Mouse (Mus musculus) left cerebral cortex, postnatal 25 days (tissue): ENCODE results near the gene Sirt7. TPM values are rescaled to one million over a fixed set of nuclear protein-coding genes. Genes with fewer than 3 reads are reported as not detected.

Source experiments
- DNase-seq, 2 experiments: peaks; one replicate each; pipeline ENCODE4 v3.0.0; 2022; ENCODE audit warnings: low spot score in 2 of 2, mixed read lengths in 1 of 2
- intact Hi-C: fragments of 180-260 bp; cut with DNase I; formaldehyde crosslinking; loops from one replicate; pipeline ENCODE4 v1.15.1; 2025
- total RNA-seq, 2 experiments: library from RNA; stranded (reverse); gene quantifications; 2 replicates each; pipeline ENCODE4 v1.2.3; 2021

The Sirt7 gene
- total RNA-seq, 2 experiments from 2014 or later, result 37.8 TPM

- DNase-seq, result peak; percentile 54 to 62
- intact Hi-C loops, result loop anchor here (2.0 kb wide), 1 partner anchor 89 kb away; the partner anchor contains the start of genes Cenpx and Lrrc45
These were observed 920 bp downstream of the Sirt7 start for GRCm38 (mm10) chr11:120623961-120624679.

- intact Hi-C loops, result no loop called here
- no peak for DNase-seq
These were observed 2.2 kb downstream of the Sirt7 start for GRCm38 (mm10) chr11:120622805-120623204.

GRCm38 (mm10) chr11:120620195-120620594, 4.8 kb downstream of the Sirt7 start:
- intact Hi-C loops, result no loop called here
- no peak for DNase-seq

GRCm38 (mm10) chr11:120618619-120619535, 6.2 kb downstream of the Sirt7 start:
- no peak for DNase-seq
- intact Hi-C loops, result loop anchor here (5.0 kb wide), 1 partner anchor 158 kb away; no protein-coding TSS in a partner anchor

- intact Hi-C loops, result loop anchor here (5.0 kb wide), 1 partner anchor 160 kb away; no protein-coding TSS in a partner anchor
- DNase-seq, result peak; percentile 90 to 94
These were observed 7.4 kb downstream of the Sirt7 start, which contains the start of gene Pcyt2 for GRCm38 (mm10) chr11:120617519-120618112. Gene Pcyt2 (minus strand): TSS chr11:120617936.

- intact Hi-C loops, result loop anchor here (5.0 kb wide), 1 partner anchor 161 kb away; no protein-coding TSS in a partner anchor
- no peak for DNase-seq
These were observed 8.3 kb downstream of the Sirt7 start for GRCm38 (mm10) chr11:120616617-120617294.

GRCm38 (mm10) chr11:120615606-120616203, 9.3 kb downstream of the Sirt7 start:
- intact Hi-C loops, result loop anchor here (5.0 kb wide), 1 partner anchor 162 kb away; no protein-coding TSS in a partner anchor
- DNase-seq, result no peak

- no peak for DNase-seq
- intact Hi-C loops, result loop anchor here (5.0 kb wide), 1 partner anchor 162 kb away; no protein-coding TSS in a partner anchor
These were observed 9.9 kb downstream of the Sirt7 start for GRCm38 (mm10) chr11:120615167-120615566.

GRCm38 (mm10) chr11:120613976-120614375, 11.1 kb downstream of the Sirt7 start:
- intact Hi-C loops, result loop anchor here (2.0 kb wide), 1 partner anchor 125 kb away; no protein-coding TSS in a partner anchor
- no peak for DNase-seq

- no peak for DNase-seq
- intact Hi-C loops, result loop anchor here (2.0 kb wide), 1 partner anchor 125 kb away; no protein-coding TSS in a partner anchor
These were observed 11.5 kb downstream of the Sirt7 start for GRCm38 (mm10) chr11:120613481-120613972.

GRCm38 (mm10) chr11:120612763-120613162, 12.3 kb downstream of the Sirt7 start:
- DNase-seq, result peak; percentile 54 to 55
- intact Hi-C loops, result loop anchor here (2.0 kb wide), 1 partner anchor 124 kb away; no protein-coding TSS in a partner anchor

- intact Hi-C loops, result no loop called here
- DNase-seq, result no peak
These were observed 14.5 kb downstream of the Sirt7 start for GRCm38 (mm10) chr11:120610477-120611046.

- no peak for DNase-seq
- intact Hi-C loops, result no loop called here
These were observed 15.8 kb downstream of the Sirt7 start for GRCm38 (mm10) chr11:120609250-120609649.

GRCm38 (mm10) chr11:120608241-120609034, 16.6 kb downstream of the Sirt7 start, which contains the start of gene Npb:
Gene Npb (plus strand): TSS chr11:120608477.
- DNase-seq, result no peak
- intact Hi-C loops, result no loop called here

- DNase-seq, result no peak
- intact Hi-C loops, result no loop called here
These were observed 18.3 kb downstream of the Sirt7 start for GRCm38 (mm10) chr11:120606764-120607163.

GRCm38 (mm10) chr11:120605667-120606066, 19.4 kb downstream of the Sirt7 start:
- intact Hi-C loops, result no loop called here
- no peak for DNase-seq

GRCm38 (mm10) chr11:120603545-120603944, 21.5 kb downstream of the Sirt7 start:
- DNase-seq, result no peak
- intact Hi-C loops, result no loop called here
